Comparison of ENCODE assay signal across 7 mouse cellular contexts in genomic region chr12:109527414-109528262, GRCm38 (mm10).
DNase-seq lines count a peak whose midpoint lies in the region; ATAC-seq and TF ChIP-seq lines count a peak whose summit lies in the region.

No protein-coding gene starts in this region.

- H3K36me3 ChIP-seq in megakaryocyte, embryonic 14.5 days (replicated peaks; ENCODE audit: low read length) = peaks cover 3% of the 10 kb centered on the region
- no peaks in the 10 kb centered on the region for H3K36me3 ChIP-seq in liver, embryonic 14.5 days (replicated peaks; ENCODE audit: control insufficient read depth, insufficient read depth, low read depth)

- 42% methylated on average over 29 of the region's 29 CpGs for WGBS in liver, embryonic 14.5 days (ENCODE audit: insufficient replicate concordance)

- H3K27ac ChIP-seq in liver, embryonic 14.5 days = no peak overlapping the region
- H3K27ac ChIP-seq in layer of hippocampus, adult 2 months = no peak overlapping the region

- TF ChIP-seq EP300 in liver, embryonic 14.5 days (IDR thresholded peaks at IDR 0.05; ENCODE audit: low read depth) = no peak

- H3K27me3 ChIP-seq in megakaryocyte, embryonic 14.5 days (replicated peaks) = peaks cover 34% of the 10 kb centered on the region
- H3K27me3 ChIP-seq in liver, embryonic 14.5 days (ENCODE audit: control insufficient read depth, insufficient read depth, low read length) = no peaks in the 10 kb centered on the region; the same call in none of the 2 replicates

- H3K4me2 ChIP-seq in liver, embryonic 14.5 days (ENCODE audit: low read depth) = peak overlapping the region; percentile 47

- TF ChIP-seq CTCF in liver, embryonic 14.5 days (IDR thresholded peaks at IDR 0.05; ENCODE audit: low read depth) = no peak
- TF ChIP-seq CTCF in layer of hippocampus, adult 2 months (conservative IDR thresholded peaks at IDR 0.05) = no peak

- DNase-seq in forelimb bud, embryonic 11.5 days (ENCODE audit: low read depth, low spot score) = peak; percentile 71
- DNase-seq in liver, embryonic 14.5 days (ENCODE audit: low read depth in 3 of 3, low spot score in 3 of 3) = no peak
- no peak for DNase-seq in frontal cortex, postnatal 36 days (ENCODE audit: low spot score in 2 of 2)
- no peak for DNase-seq in layer of hippocampus, adult 2 months (ENCODE audit: low spot score in 2 of 2)
- no peak for DNase-seq in retina, embryonic 14.5 days (ENCODE audit: low spot score)

- no peak for ATAC-seq in megakaryocyte, adult 5-6 weeks (ENCODE audit: poor library complexity, severe bottlenecking)
- peak; percentile 52; the same call in 1 of the 2 replicates for ATAC-seq in liver, embryonic 14.5 days (ENCODE audit: insufficient read depth)

- peak overlapping the region; percentile 62 for H3K4me3 ChIP-seq in megakaryocyte, embryonic 14.5 days (replicated peaks)
- no peak overlapping the region for H3K4me3 ChIP-seq in liver, embryonic 14.5 days (ENCODE audit: insufficient read depth in 1 of 2, low read depth in 2 of 2, low read length in 2 of 2)
- no peak overlapping the region; the same call in 1 of the 2 replicates for H3K4me3 ChIP-seq in layer of hippocampus, adult 2 months

- H3K9ac ChIP-seq in liver, embryonic 14.5 days (replicated peaks) = no peak overlapping the region

- peaks cover 45% of the 10 kb centered on the region for H3K9me3 ChIP-seq in megakaryocyte, embryonic 14.5 days
- no peaks in the 10 kb centered on the region for H3K9me3 ChIP-seq in liver, embryonic 14.5 days (ENCODE audit: control insufficient read depth, low read length)

- H3K4me1 ChIP-seq in megakaryocyte, embryonic 14.5 days = peaks cover 27% of the 10 kb centered on the region
- H3K4me1 ChIP-seq in liver, embryonic 14.5 days (replicated peaks; ENCODE audit: control insufficient read depth in 2 of 2, insufficient read depth in 2 of 2, low read length in 1 of 2) = peaks cover 2 to 31% of the 10 kb centered on the region in 2 experiments; a peak in 2 of 4 replicates
